Mouse (Mus musculus) embryo, embryonic 11 days (tissue): ENCODE data around the gene 4921509C19Rik.
"Not testable (repeated sequence)": the region's sequence is repeated elsewhere in the genome, so short reads cannot be mapped to it uniquely, and the experiment has no call there.

Experiments
- DNase-seq: peaks from one replicate; pipeline ENCODE4 v3.0.0-alpha.2; 2015

Gene 4921509C19Rik

GRCm38 (mm10) chr2:151476053-151476452 lies at the start of gene 4921509C19Rik:
TSS of gene 4921509C19Rik (minus strand) at chr2:151476153.
- not testable (repeated sequence) for DNase-seq

GRCm38 (mm10) chr2:151525520-151525919 lies 49.6 kb upstream of the 4921509C19Rik start:
- no peak for DNase-seq

- no peak for DNase-seq
These were observed 48.5 kb upstream of the 4921509C19Rik start for GRCm38 (mm10) chr2:151524324-151525041.

DNA sequence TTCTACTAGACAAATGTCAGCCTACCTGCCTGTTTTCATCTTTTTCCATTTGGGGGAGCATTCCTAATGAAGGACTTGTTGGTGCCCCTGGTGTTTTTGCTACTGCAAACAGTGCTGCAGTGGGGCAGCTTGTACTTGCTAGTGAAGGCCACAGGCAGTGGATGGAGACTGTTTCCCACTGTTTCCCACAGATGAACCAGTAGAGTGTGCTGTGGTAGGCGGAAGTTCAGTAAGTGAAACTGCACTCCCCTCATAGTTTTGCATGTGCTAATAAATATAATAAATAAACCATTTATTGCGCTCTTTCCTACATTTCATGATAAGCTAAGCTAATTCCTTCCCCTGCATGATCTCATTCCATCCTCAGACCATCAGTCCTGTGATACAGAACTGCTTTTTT lies 43.0 kb upstream of the 4921509C19Rik start:
- no peak for DNase-seq

- no peak for DNase-seq
These were observed 37.8 kb upstream of the 4921509C19Rik start for GRCm38 (mm10) chr2:151513525-151514285.

DNA sequence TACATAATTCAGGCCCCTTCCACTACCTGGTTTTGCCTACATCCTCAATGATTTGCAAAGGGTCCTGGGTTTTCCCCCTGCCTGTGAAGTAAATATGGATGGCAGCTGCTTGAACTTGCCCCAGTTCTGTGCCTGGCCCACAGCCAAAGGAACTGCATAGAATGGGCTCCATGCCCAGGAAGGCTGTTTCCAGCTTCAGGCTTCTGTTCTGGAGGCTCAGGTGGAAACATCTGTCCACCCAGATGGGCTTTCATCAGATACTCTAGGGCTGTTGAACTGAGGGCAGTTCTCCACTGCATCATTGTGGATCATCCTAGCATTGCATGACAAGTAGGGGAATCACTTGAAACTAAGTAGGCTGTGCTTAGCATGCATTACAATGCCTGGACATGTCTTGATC lies 36.2 kb upstream of the 4921509C19Rik start:
- no peak for DNase-seq

DNA sequence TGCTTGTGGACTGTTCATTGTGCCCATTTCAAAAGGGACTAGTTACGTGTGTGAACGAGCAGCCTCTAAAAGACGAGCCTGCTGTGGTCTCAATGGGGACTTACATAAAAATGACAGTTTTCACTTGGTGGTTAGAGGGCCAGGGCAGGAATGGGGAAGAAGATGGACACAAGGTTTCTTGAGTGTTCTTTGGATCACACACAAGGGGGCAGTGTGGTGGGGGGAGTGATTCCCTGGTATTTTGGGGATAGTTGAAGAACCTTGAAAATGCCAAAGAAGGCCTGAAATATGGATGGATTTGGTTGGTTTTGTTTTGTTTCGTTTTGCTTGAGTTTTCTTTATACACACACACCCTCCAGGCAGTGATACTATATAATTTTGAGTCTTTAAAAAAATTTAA lies 28.3 kb upstream of the 4921509C19Rik start:
- DNase-seq, result peak; percentile 2

GRCm38 (mm10) chr2:151500442-151501007 lies 24.6 kb upstream of the 4921509C19Rik start:
- no peak for DNase-seq

DNA sequence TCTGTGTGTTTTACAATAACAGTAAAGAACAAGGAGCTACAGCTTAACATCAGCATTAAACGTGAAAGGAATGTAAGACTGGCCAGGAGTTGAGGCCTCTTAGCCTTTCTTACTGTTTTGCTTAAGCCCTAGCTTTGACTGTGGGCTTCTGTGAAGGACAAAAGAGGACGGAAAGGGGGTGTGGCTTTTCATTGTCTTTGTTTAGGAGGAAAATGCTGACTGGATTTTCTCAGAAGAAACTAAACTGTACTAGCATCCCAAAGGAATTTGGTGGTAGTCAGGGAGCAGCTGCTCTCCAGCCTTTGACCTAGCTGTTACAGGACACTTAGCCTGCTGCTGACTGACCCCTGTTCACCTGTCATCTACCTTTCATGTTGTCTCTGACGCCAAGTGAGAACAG lies 22.4 kb upstream of the 4921509C19Rik start:
- DNase-seq, result no peak

GRCm38 (mm10) chr2:151494035-151494803 lies 18.3 kb upstream of the 4921509C19Rik start, which contains the start of gene Nsfl1c:
TSS of gene Nsfl1c (plus strand) at chr2:151494182.
- DNase-seq, result peak; percentile 96

GRCm38 (mm10) chr2:151486496-151486895 lies 10.5 kb upstream of the 4921509C19Rik start:
- DNase-seq, result no peak

- not testable (repeated sequence) for DNase-seq
These were observed 41.0 kb downstream of the 4921509C19Rik start for GRCm38 (mm10) chr2:151434971-151435370.

- peak; percentile 2 for DNase-seq
These were observed 41.8 kb downstream of the 4921509C19Rik start for GRCm38 (mm10) chr2:151434203-151434602.
